Mouse (Mus musculus): ENCODE results near the gene Slc22a20.

The Slc22a20 gene

DNA sequence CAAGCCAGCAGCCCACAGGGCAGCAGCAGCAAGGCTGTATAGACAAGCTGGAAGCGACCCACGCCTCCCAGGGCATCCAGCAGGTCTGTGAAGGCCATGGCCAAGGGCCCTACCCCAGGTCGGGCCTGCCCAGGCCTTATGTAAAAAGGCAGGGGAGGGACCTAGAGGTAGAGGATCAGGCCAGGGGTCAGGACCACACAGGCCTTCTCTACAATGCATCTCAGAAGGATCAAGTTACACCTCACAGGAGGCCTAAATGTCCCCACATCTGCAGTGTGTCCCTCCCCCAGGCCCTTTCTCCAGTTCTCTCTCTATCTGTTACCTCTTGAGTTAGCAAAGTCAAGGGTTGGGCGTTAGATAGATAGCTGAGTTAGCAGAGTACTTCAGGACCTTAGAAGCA is at the start of gene Slc22a20:
Gene Slc22a20, minus strand, starts transcription at position 101 of the 400 bp plus-strand sequence.
- no peak for DNase-seq (ENCODE audit: low spot score)

DNA sequence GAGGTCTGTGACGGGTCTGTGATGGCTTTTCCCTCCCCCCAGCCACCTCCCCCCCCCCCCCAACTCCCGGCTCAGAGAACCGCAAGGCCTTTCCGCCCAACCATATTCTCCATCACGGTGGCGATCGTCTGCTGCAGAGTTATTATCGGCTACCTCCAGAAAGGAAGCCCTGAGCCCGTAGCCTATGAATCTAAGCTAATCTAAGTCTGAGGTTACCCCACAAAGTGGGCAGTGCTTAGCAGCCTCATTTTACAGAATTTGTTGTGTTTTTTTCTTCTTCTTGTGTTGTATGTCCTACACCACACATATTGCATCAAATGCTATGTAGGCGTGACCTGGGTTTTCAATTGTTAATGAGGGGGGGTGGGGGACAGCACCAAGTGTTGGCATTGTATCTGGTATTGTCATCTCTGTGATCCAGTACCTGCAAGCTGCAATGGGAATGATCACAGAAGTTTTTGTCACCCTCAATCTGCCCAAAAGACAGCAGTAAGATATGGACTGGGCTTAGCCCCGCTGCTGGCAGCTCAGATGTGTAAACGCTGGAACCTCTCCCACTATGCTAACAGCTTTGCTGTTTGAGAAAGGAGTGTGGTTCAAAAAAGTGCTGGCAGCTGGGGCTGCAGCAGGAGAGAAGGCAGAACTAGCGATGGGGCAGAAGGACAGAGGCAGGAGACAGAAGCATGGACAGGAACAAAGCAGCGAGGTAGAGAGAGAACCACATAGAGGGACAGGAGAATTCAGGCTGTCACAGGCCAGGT is 44.8 kb upstream of the Slc22a20 start:
- DNase-seq (ENCODE audit: low spot score) = no peak

DNA sequence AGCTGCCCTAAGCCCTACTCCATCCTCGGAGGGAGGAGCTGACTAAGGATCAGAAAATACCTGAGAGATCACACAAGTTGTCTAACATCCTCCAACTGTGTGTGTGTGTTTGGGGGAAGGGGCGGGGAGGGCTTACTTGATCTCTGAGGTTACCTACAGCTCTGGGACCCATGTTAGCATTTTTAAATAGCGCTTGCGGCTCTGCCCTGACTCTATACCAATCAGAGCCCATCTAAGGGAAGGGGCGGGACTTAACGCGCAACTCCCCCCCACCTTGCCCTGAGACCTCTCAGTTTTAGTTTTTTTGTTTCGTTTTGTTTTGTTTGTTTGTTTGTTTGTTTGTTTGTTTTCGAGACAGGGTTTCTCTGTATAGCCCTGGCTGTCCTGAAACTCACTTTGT is 43.5 kb upstream of the Slc22a20 start:
- no peak for DNase-seq (ENCODE audit: low spot score)

DNA sequence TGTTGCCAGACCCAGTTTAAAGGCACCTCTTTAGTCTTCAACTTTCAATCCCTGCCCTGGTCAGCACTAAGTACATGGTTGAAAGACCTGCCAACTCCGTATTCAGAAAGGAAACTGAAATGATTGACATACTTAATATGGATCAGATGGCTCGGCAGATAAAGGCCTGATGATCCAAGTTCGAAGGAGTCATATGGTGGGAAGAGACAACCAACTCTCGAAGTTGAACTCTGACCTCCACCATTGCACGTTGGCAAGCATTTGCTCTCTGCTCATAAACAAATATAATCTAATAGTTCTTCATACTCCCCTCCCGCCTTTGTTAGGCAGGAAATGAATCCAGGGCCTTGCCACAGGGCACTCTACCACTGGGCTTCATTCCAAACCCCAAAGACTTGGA is 43.0 kb upstream of the Slc22a20 start:
- DNase-seq (ENCODE audit: low spot score) = no peak

DNA sequence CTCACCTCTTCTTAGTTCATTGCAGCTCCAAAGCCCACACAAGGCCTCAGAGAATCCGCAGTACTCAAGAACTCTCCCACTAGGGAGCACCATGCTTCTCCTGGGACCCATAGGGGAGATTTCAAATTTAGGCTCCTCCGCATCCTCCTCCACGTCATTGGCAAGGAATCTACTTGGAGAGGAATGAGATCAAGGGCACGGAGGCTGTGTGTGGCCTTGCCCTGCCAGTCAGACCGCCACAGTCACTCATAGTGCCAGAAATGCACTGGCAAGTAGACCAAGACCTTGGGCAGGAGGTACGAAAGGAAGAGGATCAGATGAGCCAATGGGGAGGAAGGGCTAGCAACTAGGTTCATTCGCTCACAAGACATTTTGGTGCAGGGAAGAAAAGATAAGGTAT is 38.0 kb upstream of the Slc22a20 start:
- DNase-seq (ENCODE audit: low spot score) = no peak

DNA sequence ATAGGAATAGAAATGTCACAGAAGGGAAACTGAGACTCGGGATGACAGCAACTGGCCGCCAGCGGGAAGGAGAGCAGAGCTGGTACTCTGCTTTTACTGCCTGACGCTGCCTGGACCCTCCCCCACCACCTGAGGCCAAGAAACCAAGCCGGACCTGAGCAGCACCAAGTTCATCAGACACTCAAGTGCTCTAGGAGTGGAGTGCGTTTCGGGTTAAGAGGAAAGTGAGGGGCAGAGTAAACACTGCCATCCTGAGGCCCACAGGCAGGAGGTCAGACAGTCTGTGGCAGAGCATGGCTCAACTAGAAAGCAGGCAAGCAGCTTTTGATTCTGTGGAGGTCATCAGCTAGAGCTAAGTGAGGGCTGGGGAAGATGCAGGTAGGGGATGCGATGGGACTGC is 37.1 kb upstream of the Slc22a20 start:
- DNase-seq (ENCODE audit: low spot score) = no peak

DNA sequence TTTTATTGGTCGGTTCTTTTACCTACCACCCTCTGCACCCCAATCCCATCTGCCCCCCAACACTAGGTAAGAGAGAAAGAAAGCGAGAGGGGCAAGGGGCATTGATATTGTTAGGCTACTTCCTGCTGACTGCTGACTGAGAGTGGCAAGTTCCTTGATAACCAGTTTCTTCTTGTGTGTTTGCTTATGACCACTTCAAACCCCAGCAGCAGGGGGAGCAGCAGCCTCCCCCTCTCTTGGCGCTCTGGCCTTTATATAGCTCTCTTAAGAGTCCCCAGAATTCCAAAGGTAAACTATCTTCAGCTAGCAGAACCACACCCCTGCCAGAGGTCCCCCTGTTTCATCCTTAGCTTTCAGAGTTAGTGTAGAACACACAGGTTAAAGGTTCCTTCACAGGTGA is 34.3 kb upstream of the Slc22a20 start:
- no peak for DNase-seq (ENCODE audit: low spot score)

DNA sequence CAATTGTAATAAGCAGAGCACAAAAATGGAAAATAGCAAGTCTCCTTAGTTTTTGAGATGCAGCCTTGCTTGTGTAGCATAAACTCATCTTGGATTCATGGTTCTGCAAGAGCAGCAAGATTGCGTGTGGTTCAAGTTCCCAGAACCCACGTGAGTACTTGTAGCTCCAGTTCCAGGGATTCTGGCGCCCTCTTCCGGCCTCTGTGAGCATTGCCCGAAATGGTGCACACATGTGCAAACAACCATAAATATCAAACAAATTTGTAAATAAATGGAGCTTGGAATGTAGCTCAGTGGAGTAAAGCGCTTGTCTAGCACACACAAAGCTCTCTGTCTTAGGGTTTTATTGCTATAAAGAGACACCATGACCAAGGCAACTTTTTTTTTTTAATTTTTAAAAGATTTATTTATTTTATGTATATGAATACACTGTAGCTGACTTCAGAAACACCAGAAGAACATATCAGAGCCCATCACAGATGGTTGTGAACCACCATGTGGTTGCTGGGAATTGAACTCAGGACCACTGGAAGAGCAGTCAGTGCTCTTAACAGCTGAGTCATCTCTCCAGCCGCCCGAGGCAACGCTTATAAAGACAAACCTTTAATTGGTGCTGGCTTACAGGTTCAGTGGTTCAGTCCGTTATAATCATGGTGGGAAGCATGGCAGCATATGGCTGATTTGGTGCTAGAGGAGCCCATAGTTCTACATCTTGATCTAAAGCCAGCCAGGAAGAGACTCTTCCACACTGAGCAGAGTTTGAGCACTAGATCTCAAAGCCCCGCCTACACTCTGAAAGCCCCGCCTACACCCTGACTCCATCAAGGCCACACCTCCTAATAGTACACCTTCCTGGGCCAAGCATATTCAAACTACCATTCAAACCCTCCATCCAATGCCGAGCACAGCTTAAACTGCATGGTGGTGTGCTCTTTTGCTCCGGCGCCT is 32.5 kb upstream of the Slc22a20 start:
- DNase-seq (ENCODE audit: low spot score) = peak; percentile 69

DNA sequence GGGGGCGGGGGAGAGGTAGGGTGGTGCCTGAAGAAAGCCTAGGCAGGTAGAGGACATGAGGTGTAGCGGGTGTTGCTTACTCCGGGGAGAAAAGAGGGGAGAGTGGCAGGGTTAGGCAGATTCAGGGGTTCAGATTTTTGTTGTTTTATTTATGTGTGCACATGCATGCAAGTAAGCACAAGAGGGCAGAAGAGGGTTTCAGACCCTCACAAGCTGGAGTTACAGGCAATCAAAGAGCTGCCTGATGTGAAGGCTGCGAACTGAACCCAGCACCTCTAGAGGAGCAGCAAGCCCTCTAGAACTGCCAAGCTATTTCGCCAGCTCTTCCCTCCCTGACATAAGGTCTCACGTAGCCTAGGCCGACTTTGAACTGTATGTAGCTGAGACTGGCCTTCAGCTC is 30.6 kb upstream of the Slc22a20 start:
- DNase-seq (ENCODE audit: low spot score) = no peak

DNA sequence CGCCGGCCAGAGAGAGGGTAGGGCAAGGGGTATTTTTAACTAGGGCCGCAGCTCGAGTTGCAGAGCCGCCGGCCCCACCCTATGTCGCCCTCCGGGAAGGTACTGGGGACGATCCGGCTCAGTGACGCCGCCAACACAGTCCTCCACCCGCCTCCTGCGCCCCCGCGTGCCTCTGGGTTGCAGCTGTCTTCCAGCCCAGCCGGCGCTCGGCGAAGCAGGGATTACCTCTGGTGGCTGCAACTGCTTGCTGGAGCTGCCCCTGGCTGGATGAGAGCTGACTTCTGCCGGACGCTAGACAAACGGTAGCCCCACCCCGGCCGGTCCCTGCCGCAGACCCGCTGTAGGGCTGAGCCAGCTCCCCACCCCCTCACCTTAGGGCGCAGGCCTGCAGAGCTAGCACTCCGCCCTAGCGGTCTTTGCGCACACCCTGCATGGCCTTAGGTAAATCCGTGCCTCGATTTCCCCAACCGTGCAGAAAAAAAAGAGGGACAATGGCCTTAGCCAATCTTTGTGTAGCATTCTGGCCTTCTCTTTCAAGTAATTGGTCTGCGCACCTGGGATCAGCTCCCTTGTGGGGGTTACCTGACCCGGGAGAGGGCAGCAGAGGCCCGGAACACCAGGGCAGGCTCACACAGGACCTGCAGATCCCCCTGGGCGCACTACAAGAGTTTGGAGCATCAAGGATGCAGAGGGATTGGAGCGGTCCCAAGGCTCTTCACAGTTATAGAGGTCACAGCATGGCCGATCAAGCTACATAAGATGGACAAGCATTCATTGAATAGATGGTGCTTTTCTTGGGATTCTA is 29.8 kb upstream of the Slc22a20 start, which contains the start of gene Capn1:
Gene Capn1, minus strand, starts transcription at position 387 of the 805 bp plus-strand sequence.
- peak; percentile 28 for DNase-seq (ENCODE audit: low spot score)

DNA sequence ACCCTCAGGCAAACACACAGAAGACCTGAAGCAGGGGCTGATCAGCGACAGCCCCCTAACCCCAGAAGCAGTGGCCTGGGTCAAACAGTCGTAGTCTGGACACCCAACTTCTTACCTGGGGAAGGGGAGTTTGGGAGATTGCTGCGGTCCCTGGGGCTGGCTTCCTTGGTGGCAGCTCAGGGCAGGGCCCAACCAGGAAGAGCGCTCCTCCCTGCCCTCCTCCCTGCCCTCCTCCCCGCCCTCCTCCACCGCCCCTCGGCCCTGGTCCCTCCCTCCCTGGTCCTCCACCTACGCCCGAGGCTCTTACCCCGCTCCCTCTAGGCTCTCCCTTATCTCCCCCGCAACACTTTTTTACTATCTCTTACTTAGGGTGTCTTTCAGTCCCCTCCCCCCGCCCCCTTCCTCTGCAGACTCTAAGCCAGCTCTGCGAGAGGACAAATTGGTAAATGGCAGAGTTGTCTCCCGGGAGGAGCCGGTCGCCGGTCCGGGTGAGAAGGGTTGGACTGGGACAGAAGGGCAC is 29.1 kb upstream of the Slc22a20 start:
- DNase-seq (ENCODE audit: low spot score) = no peak

DNA sequence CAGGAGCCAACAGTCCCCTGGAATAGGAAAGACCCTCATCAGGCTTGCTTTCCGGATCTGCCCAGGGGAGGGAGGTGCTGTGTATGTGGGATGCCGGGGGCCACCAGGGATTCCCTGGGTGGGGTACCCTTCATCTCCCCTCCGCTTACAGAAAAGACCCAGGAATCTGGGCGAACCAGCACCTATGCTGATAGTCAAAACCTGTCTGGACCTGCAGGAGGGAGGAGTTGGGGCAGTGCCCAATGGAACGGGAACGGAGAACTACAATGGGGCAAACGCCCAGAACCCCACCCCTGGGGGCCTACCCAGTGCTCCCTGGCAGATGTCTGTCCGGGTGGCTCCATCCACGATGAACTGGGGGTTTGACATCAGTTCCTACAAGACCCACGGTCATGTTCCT is 27.7 kb upstream of the Slc22a20 start:
- no peak for DNase-seq (ENCODE audit: low spot score)

DNA sequence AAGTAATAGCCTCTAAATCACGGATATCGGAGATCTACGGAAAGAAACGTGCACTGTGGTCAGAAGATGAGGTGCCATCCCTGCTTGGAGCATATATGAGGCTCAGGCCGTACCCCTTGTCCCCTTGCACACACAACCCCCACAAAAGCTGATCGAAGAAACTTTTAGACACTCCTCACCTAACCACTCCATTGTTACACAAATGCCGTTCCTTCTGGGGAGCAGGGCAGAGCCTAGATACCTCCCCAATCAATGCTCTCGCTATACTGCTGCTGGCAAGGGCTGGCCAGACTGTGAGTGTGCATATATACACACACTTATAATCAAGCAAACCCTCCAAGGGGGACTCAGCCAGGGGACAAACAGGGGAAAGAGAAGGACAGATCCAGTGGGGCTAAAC is 23.2 kb upstream of the Slc22a20 start:
- DNase-seq (ENCODE audit: low spot score) = no peak

DNA sequence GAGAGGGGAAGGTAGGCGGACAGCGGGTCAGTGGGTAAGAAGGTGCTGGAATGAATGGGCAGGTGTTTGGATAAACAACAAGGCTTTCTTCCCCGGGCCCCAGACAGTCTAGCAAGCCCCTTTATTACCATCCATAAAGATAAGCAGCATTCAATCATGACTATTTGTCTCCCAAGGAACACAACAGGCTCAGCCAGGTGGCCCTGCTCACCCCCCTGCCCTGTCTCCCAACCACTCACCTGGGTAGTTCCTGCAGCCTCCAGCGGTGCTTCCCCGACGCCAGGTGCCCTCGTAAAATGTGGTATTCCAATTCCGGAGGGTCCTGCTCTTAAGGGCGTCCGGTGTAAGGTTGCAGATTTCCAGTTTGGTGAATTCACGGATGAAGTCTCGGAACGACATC is 21.1 kb upstream of the Slc22a20 start:
- no peak for DNase-seq (ENCODE audit: low spot score)

DNA sequence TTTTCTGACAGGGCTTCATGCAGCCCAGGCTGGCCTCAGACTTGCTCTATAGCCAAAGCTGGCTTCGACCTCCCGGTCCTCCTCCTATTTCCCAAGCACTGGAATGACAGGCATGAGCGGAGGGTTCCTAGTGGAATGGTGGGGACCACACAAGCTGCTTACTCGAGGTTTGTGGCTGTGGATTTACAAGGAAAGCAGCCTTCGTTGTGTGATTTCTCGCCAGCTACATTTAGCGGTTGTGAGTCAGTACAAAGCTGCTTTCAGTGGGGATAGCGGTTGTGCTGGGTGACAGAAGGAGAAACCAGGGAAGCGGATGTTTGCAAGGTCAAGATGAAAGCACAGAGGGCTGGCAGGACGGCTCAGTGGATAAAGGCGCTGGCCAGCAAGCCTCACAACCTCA is 19.6 kb upstream of the Slc22a20 start:
- no peak for DNase-seq (ENCODE audit: low spot score)

DNA sequence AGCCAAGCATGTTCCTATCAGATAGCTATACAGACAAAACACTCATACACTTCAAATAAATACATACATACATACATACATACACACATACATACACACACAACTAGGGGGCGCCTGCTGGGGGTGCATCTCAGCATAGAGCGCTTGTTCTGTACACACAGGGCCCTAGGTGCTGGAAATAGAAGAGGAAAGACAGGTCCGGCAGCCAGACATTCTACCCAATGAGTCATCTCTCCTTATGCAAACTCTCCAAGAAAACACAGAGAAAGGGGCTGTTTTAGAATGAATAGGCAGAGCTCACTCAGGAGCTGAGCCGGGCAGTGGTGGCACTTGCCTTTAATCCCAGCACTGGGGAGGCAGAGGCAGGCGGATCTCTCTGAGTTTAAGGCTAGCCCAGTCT is 14.0 kb upstream of the Slc22a20 start:
- DNase-seq (ENCODE audit: low spot score) = no peak

DNA sequence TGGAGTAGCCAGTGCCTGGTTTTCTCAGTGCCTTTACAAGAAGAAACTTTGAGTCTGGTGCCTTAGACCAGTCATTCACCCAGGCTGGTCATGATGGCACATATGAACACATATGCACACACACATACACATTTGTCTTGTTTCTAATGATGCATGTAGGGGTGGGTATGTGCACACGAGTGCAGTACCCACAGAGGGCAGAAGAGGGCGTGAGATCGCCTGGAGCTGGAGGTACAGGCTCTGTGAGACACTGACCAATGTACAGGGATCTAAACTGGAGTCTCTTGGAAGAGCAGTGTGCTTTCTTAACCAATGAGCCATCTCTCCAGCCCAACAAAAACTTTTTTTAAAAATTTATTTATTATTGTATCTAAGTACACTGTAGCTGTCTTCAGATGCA is 12.2 kb upstream of the Slc22a20 start:
- DNase-seq (ENCODE audit: low spot score) = no peak

DNA sequence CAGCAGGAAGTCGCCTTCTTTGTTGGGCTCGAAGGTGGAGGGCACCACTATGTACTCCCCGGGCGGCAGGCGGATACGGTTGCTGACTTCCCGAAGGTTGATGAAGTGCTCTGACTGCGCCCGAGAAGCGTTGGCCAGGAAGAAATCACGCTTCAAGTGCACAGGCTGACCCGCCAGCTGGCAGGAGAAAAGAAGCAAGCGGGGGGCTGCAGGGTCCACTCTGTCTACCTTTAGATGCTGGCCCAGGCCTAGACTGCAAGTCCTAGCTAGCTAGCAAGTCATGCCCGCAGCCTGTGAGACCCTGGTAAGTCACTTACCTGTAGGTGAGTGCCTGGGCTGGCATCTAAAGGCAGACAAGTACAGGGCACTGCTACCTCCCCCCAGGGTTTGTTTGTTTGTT is 8.8 kb upstream of the Slc22a20 start:
- DNase-seq (ENCODE audit: low spot score) = no peak

DNA sequence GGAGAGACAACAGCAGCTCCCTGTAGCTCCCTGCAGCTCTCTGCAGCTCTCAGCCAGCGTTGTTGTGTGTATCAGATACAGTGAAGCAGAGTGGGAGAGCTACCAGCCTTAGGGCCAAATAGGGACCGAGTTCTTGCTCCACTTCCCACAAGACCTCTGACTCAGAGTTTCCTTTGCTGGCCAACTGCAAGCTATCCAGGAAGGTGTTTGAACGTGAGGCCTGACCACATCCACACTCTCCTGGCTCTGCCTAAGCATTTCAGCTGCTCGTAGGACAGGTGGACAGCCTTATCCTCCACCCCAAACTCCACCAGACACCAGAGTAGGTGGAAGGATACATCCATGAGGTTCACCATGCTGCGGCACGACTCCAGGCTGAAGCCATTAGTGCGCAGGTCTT is 6.1 kb upstream of the Slc22a20 start:
- DNase-seq (ENCODE audit: low spot score) = no peak

DNA sequence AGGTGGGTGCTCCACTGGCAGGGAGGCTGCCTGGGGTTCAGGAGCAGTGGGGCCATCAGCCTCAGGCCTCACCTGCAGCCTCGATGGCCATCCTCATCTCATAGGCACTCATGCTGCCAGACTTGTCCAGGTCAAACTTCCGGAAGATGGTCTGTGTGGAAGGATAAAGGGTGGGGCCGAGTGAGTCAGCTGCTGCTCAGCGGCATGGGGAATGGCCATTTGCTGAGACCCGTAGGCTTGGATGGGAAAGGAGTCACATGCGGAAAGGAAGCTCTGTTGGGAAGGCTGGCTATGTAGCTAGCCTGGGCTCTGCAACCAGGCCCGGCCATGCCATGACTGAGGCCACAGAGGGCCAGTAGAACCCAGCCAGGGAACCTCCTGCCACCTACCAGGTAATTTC is 5.5 kb upstream of the Slc22a20 start:
- no peak for DNase-seq (ENCODE audit: low spot score)

DNA sequence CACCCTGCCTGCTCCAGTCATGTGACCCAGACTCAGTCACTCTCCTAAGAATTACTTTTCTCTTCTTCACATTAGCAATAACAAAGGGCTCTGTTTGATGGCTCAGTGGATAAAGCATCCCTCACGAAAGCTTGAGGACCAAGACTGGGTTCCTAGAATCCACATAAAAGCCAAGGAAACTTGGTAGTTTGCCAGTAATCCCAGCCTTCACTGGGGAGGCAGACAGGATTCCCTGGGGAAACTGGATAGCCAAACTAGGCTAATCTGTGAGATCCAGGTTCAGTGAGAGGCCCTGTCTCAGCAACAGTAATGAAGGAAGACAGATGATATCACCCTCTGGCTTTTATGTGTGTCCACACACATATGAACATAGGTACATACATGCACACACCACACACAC is 5.0 kb upstream of the Slc22a20 start:
- DNase-seq (ENCODE audit: low spot score) = no peak

DNA sequence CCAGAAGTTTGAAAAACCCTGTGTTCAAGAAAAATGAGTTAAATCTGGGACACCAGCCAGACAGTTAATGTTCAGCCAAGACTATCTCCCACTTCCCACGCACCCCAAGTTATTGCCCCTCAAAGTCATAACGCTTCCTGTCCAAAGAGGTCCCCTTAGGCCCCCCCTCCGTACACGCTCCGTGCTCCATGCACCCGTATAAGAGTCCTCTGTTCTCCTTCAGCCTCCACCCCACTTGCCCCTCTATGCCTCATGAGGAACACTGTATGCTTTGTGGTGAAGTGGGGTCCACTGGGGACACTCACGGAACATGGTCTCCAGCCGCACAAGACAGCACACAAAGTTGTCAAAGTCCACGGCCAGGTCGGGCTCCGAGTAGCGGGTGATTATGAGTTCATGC is 4.1 kb upstream of the Slc22a20 start:
- no peak for DNase-seq (ENCODE audit: low spot score)
